Mouse (Mus musculus) testis, adult 2 months (tissue): ENCODE results near the gene Cxcl17.

ENCODE experiments used
- CTCF ChIP-seq: fragments of 200-500 bp; IDR thresholded peaks from 2 replicates; pipeline ENCODE4 v1.5.1; 2012; ENCODE audit warnings: low read depth, mild to moderate bottlenecking, inconsistent platforms, low read length, moderate library complexity; ENCODE audit not compliant: control insufficient read depth, insufficient read depth, insufficient replicate concordance
- POLR2A ChIP-seq: fragments of 200-500 bp; IDR thresholded peaks from 2 replicates; pipeline ENCODE4 v1.6.1; 2012; ENCODE audit warnings: low read depth, mild to moderate bottlenecking, inconsistent platforms, low read length, moderate library complexity; ENCODE audit not compliant: control insufficient read depth

DNA sequence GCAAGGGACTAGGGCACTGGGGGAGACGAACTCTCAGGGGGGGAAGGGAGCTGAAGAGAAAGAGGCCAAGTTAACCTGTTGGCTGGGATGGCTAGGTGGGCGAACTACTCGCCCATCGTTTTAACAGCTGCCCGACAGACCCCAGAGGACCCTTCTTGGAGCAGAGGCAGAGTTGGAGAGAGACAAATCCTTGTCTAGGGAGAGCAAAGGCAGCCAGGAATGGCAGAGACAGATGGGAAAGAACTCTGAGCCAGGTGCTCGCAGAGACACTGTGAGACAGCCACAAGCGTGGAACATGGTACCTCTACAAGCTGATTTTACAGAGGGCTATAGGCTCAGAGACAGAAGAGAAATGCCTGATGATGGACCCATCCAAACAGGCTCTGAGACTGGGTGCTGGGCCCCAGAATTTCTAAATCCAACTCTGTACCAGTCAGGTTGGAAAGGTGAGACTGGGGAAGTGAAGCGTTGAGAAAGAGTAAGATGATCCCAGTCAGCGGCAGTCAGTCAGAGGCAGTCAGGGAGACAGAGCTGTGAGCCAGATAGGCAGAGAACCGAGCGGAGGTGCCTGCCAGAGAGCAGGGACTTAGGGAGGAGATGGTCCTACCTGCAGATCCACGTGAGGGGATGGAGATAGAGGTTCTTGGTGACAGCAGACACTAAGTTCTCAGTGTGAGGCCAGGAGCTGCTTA, 43.5 kb downstream of the Cxcl17 start, which contains the start of gene Cnfn:
- TF ChIP-seq CTCF = no peak
- TF ChIP-seq POLR2A = no peak
